Mouse (Mus musculus) thymus, postnatal 14 days (tissue): ENCODE data around the gene Bicral.
A peak's percentile ranks its signal among the peaks of the same experiment; 100 is the strongest.

Experiments used
- DNase-seq: peaks from one replicate; pipeline ENCODE4 v3.0.0; 2021

Bicral gene

GRCm38 (mm10) chr17:46840304-46841010 lies 17.8 kb downstream of the Bicral start:
- DNase-seq = no peak

- DNase-seq = no peak
Observed at GRCm38 (mm10) chr17:46838396-46838920, 19.8 kb downstream of the Bicral start.

DNA sequence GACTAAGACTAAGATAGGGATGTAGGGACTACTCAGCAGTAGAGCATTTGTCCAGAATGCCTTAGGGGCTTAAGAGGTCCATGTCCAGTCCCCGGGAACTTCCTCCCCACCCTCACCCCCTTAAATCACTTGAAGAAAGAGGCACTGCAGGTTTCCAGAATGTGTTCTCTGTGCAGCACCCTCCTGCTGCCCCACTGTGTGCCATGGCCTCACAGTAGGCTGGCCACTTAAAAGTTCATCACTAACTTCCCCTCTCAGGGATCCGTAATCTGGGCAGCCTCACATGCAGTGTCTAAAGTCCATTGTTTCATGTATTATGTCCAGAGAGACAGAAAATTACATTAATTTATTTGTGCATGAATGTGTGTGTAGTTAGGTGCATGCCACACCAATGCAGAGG lies 20.4 kb downstream of the Bicral start:
- DNase-seq = no peak

- DNase-seq = peak; percentile 59
Observed at GRCm38 (mm10) chr17:46835093-46835715, 23.1 kb downstream of the Bicral start.

DNA sequence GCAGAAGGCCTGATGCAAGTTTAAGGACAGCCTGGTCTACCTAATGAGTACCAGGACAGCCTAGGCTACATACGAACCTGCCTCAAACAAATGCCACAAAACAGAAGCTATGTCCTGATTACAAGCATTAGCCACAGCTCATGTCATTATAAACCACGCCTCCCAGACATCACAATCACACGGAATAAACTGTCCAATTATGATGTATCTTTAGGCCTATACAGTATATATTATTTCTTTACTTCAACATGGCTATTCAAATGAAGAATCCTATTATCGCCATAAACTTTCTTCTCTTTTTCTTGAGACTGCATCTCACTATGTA lies 25.3 kb downstream of the Bicral start:
- no peak for DNase-seq

DNA sequence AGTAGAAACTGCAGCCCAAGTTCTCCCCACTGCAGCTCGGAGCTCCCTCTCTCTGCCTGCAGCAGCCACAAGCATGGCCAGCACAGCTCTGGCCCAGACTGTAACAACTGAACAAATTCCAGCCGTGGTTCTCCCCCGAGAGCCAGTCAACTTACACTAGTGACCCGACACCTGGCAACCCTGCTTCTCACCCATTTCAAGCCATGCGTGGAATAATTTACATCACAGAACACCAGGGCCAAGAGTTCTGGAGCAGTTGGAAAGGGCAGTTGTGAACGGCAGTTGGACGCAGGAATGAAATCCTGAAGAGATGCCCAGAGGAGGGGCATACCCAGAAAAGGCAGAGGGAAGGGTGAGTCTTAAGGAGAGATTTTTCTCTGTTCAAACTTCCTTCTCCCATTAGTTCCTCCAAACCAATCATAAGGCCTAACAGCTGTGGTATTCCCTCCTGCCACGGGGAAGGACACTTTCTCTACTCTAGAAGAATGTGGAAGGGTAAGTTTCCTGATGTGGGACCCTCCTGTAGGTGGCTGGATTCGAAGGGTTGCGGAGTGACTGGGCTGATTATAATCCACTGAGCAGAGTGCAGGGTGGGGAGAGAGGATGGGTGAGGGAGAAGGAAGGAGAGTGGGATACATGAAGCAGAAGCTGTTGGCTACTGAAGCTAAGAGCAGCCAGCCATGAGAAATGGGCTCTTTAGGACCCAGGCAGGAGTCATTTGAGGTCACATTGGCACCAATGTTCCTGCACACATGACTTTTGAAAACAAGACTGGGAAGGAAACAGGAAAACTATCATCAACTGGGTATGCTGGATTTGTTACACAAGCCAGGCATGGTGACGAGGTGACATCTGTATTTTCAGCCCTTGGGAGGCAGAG lies 25.9 kb downstream of the Bicral start:
- DNase-seq = no peak

GRCm38 (mm10) chr17:46829856-46830535 lies 28.3 kb downstream of the Bicral start:
- DNase-seq = peak; percentile 25

DNA sequence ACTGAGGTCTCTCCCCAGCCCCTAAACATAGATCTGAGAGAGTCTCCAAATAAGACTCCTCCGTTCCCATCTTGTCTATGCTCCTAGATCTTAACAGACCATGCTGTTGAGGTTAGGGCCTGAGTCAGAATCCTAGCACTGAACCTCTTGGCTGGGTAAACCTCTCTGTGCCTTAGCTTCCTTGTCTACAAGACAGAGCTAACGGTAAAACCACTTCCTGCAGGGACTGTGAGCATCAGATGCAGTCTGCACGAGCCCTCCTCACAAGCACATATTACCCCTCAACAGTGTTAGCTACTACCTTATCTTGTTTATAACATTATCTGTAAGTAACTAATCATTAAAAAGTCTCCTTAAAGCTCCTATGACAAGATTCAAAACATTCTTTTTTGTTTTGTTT lies 29.3 kb downstream of the Bicral start:
- DNase-seq = peak; percentile 77

- no peak for DNase-seq
Observed at GRCm38 (mm10) chr17:46823091-46823490, 35.2 kb downstream of the Bicral start.

- DNase-seq = no peak
Observed at GRCm38 (mm10) chr17:46820628-46821027, 37.7 kb downstream of the Bicral start.

GRCm38 (mm10) chr17:46817734-46818158 lies 40.5 kb downstream of the Bicral start:
- DNase-seq = no peak

- no peak for DNase-seq
Observed at GRCm38 (mm10) chr17:46816306-46816705, 42.0 kb downstream of the Bicral start.

DNA sequence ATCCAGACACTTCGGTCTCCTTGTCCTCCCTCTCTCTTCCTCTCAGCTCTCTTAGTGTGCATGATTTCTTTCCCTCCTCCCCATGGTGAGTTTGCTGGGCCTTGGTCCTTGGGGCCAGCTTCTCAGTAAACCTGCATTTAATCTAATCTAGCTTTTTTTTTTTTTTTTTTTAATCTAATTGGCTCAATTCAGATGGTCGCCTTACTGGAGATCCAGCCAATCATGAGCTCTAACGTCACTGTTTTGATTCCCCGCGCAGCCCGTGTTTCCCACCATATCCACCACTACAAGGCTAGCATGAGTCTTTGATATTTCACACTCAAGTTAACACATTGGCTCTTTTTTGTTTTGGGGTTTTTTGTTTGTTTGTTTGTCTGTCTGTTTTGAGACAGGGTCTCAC lies 43.8 kb downstream of the Bicral start:
- no peak for DNase-seq

DNA sequence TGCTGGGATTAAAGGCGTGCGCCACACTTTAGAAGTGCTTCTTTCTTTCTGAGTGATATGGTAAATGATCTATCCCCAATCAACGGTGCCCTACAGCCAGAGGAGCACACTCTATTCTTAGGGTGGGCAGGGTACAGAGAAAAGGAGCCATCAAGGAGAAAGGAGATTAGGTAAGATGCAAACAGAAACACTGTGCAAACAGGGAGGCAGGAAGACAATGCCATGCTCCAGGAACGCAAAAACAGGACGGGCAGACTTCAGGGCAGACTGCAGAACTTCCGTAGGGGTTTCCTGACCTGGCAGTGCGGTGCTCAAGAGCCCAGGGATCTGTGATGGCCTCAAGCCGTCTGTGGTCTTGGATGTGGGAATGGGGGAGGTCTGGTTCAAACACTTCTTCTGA lies 44.6 kb downstream of the Bicral start:
- DNase-seq = no peak

- DNase-seq = no peak
Observed at GRCm38 (mm10) chr17:46812442-46812841, 45.8 kb downstream of the Bicral start.

GRCm38 (mm10) chr17:46810672-46811071 lies 47.6 kb downstream of the Bicral start:
- DNase-seq = no peak

DNA sequence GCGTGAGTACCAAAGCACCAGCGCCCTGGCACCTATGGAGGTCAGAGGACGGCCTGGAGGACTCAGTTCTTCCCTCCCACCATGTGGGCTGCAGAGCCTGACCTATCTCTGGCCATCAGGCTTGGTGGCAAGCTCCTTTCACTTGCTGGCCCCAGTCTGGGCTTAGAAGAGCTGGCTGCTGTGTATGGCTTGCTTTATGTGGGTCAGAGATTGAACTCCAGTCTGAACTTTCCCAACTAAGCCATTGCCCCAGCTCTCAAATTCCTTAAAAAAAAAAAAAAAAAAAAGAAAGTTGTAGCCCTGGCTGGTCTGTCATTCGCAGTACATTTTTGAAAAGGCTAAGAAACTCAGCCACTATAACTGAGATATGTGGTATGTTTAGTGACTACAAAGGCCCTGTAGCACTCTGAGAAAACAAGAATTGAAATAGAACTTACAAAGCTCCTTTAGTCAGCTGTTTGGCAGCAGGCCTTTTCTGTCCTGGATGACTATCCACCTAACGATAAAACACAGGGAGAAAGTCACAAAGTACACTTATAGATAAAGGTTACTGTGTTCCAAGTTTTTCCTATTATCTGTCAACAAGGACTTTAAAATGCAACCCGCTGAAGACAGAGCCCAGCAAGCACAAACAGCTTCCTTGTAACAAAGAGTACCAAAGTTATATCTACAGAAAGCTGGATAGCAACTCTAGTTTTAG lies 49.0 kb downstream of the Bicral start:
- DNase-seq = no peak

- DNase-seq = no peak
Observed at GRCm38 (mm10) chr17:46808376-46808775, 49.9 kb downstream of the Bicral start.

GRCm38 (mm10) chr17:46801761-46802160 lies 56.5 kb downstream of the Bicral start:
- DNase-seq = no peak

GRCm38 (mm10) chr17:46799680-46800079 lies 58.6 kb downstream of the Bicral start:
- DNase-seq = no peak

DNA sequence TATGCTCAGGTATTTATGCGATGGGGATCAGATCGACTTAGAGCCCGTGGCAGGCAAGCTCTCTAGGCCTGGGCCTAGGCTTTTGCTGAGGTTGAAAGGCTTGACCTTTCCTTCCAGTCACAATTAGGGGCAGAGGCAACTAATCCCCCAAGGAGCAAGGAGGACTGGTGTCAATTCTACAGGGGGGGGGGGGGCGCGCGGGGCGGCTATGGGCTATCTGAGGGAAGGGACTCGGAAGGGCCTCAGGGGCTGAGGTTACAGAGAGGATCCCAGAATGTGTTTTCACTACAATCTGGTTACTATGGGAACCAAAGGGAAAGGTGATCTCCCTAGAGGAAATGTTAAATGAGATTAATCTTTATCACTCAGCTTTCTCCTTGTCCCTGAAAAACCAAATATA lies 60.9 kb downstream of the Bicral start:
- no peak for DNase-seq

DNA sequence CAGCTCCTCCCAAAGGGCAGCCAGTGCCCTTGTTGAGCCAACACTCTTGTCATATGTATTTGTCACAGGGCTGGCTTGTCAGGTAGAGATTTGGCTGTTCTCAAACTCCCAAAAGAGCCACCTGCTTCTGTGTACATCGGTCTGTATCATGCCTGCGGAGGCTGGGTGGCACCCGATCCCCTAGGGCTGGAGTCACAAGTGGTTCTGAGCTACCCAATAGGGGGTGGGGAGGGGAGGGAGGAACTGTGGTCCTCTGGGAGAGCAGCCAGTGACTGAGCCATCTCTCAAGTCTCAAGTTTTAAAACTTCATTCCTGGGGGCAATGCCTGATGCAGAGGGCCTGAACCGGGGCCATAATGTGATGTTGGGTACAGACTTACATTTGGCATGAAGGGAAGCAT lies 61.5 kb downstream of the Bicral start:
- DNase-seq = no peak
